Mouse (Mus musculus): Measurements from ENCODE around the gene Il6. TPM values are rescaled to one million over a fixed set of nuclear protein-coding genes. Genes with fewer than 3 reads are reported as not detected.

The Il6 gene
- total and polyA plus RNA-seq, 3 experiments = 1.2 to 12.9 TPM; not detected in 1

GRCm38 (mm10) chr5:29963488-29963887, 49.4 kb upstream of the Il6 start:
- Histone ChIP-seq H3K9ac (ENCODE audit: insufficient read depth, low read depth) (no peak overlapping the region), H3K4me1 (ENCODE audit: control insufficient read depth in 1 of 2, insufficient read depth in 2 of 2) (peaks cover 0 to 15% of the 10 kb centered on the region in 2 experiments; a peak in 3 of 4 replicates), H3K27me3 (replicated peaks) (no peaks in the 10 kb centered on the region), H3K9me3 (replicated peaks; ENCODE audit: low read length) (no peaks in the 10 kb centered on the region), H3K27ac (ENCODE audit: insufficient read depth, low read depth) (no peak overlapping the region), H3K4me3 (replicated peaks in 1 of 3; ENCODE audit: low read depth in 2 of 3, low read length in 2 of 3, poor library complexity in 1 of 3) (no peak overlapping the region), H3K4me2 (ENCODE audit: insufficient read depth, low read depth, poor library complexity, severe bottlenecking) (no peak overlapping the region), H3K36me3 (replicated peaks in 1 of 2; ENCODE audit: control insufficient read depth in 1 of 2, insufficient read depth in 1 of 2, low read length in 1 of 2) (no peaks in the 10 kb centered on the region), H3K79me2 (replicated peaks; ENCODE audit: control insufficient read depth, extremely low read depth, insufficient read depth, poor library complexity, severe bottlenecking) (no peaks in the 10 kb centered on the region)
- no peak for TF ChIP-seq BHLHE40 (IDR thresholded peaks at IDR 0.05; ENCODE audit: low read depth, low read length)
- no peak for TF ChIP-seq NRF1 (IDR thresholded peaks at IDR 0.05; ENCODE audit: low read depth, low read length)
- no peak for TF ChIP-seq ZC3H11A (IDR thresholded peaks at IDR 0.05; ENCODE audit: low read depth, low read length)
- no peak for TF ChIP-seq UBTF (IDR thresholded peaks at IDR 0.05; ENCODE audit: low read depth, low read length)
- TF ChIP-seq TBP (conservative IDR thresholded peaks at IDR 0.05; ENCODE audit: low read depth, low read length) = no peak
- TF ChIP-seq MYC (IDR thresholded peaks at IDR 0.05; ENCODE audit: low read depth, low read length) = no peak
- TF ChIP-seq USF1 (IDR thresholded peaks at IDR 0.05; ENCODE audit: low read depth, low read length) = no peak
- no peak for TF ChIP-seq HCFC1 (IDR thresholded peaks at IDR 0.05; ENCODE audit: low read depth, low read length)
- no peak for TF ChIP-seq CHD1 (IDR thresholded peaks at IDR 0.05; ENCODE audit: low read depth, low read length)
- TF ChIP-seq RCOR1 (conservative IDR thresholded peaks at IDR 0.05; ENCODE audit: low read depth, low read length) = no peak
- no peak for TF ChIP-seq ELF1 (IDR thresholded peaks at IDR 0.05; ENCODE audit: low read depth, low read length)
- dilution Hi-C loops (cut with MboI; ENCODE audit: extremely low pct_ligation_motif_present, extremely low pct_unique_long_range_greater_than_20kb, low sequenced_read_pairs) = no loop called here
- DNase-seq (ENCODE audit: extremely low read depth) = no peak
- in situ Hi-C loops (cut with MboI; ENCODE audit: low pct_ligation_motif_present, low pct_unique_long_range_greater_than_20kb, low sequenced_read_pairs) = no loop called here

- Histone ChIP-seq H3K4me3 (replicated peaks in 1 of 3; ENCODE audit: low read depth in 2 of 3, low read length in 2 of 3, poor library complexity in 1 of 3) (no peak overlapping the region), H3K36me3 (replicated peaks in 1 of 2; ENCODE audit: control insufficient read depth in 1 of 2, insufficient read depth in 1 of 2, low read length in 1 of 2) (no peaks in the 10 kb centered on the region), H3K4me1 (ENCODE audit: control insufficient read depth in 1 of 2, insufficient read depth in 2 of 2) (peaks cover 12 to 42% of the 10 kb centered on the region in 2 experiments), H3K9ac (ENCODE audit: insufficient read depth, low read depth) (no peak overlapping the region), H3K4me2 (ENCODE audit: insufficient read depth, low read depth, poor library complexity, severe bottlenecking) (no peak overlapping the region), H3K27ac (ENCODE audit: insufficient read depth, low read depth) (no peak overlapping the region), H3K27me3 (replicated peaks) (no peaks in the 10 kb centered on the region), H3K9me3 (replicated peaks; ENCODE audit: low read length) (no peaks in the 10 kb centered on the region), H3K79me2 (replicated peaks; ENCODE audit: control insufficient read depth, extremely low read depth, insufficient read depth, poor library complexity, severe bottlenecking) (no peaks in the 10 kb centered on the region)
- no peak for DNase-seq (ENCODE audit: extremely low read depth)
- in situ Hi-C loops (cut with MboI; ENCODE audit: low pct_ligation_motif_present, low pct_unique_long_range_greater_than_20kb, low sequenced_read_pairs) (no loop called here), dilution Hi-C loops (cut with MboI; ENCODE audit: extremely low pct_ligation_motif_present, extremely low pct_unique_long_range_greater_than_20kb, low sequenced_read_pairs) (no loop called here)
- no peak for TF ChIP-seq PAX5 (IDR thresholded peaks at IDR 0.05; ENCODE audit: low read length)
- TF ChIP-seq TCF12 (IDR thresholded peaks at IDR 0.05; ENCODE audit: low read depth, low read length) = no peak
- no peak for TF ChIP-seq NELFE (IDR thresholded peaks at IDR 0.05; ENCODE audit: low read depth, low read length)
- no peak for TF ChIP-seq MAZ (IDR thresholded peaks at IDR 0.05; ENCODE audit: low read depth, low read length)
- no peak for TF ChIP-seq POLR2A (IDR thresholded peaks at IDR 0.05; ENCODE audit: low read depth, low read length)
- TF ChIP-seq UBTF (IDR thresholded peaks at IDR 0.05; ENCODE audit: low read depth, low read length) = no peak
- no peak for TF ChIP-seq E2F4 (IDR thresholded peaks at IDR 0.05; ENCODE audit: insufficient replicate concordance, low read depth, low read length)
- TF ChIP-seq NRF1 (IDR thresholded peaks at IDR 0.05; ENCODE audit: low read depth, low read length) = no peak
- TF ChIP-seq MAX (IDR thresholded peaks at IDR 0.05; ENCODE audit: low read length) = no peak
- TF ChIP-seq JUND (conservative IDR thresholded peaks at IDR 0.05; ENCODE audit: low read depth, low read length) = no peak
- no peak for TF ChIP-seq ZMIZ1 (IDR thresholded peaks at IDR 0.05; ENCODE audit: low read depth, low read length)
- TF ChIP-seq USF2 (conservative IDR thresholded peaks at IDR 0.05; ENCODE audit: low read depth, low read length) = no peak
- TF ChIP-seq SIN3A (IDR thresholded peaks at IDR 0.05; ENCODE audit: low read length) = no peak
Measured at GRCm38 (mm10) chr5:29970212-29970611, 42.7 kb upstream of the Il6 start.

All from CH12.LX (cell line).